Mouse (Mus musculus) cerebellum, adult 2 months (tissue): ENCODE results near the gene Appl2.

Experiments used
- CTCF ChIP-seq: fragments of 200-500 bp; IDR thresholded peaks from 2 replicates; pipeline ENCODE4 v1.5.1; 2011; ENCODE audit warnings: low read depth, mild to moderate bottlenecking, control low read depth, low read length, moderate library complexity, borderline replicate concordance; ENCODE audit not compliant: insufficient read depth
- POLR2A ChIP-seq: fragments of 200-500 bp; IDR thresholded peaks from 2 replicates; pipeline ENCODE4 v1.6.1; 2011; ENCODE audit warnings: low read length, control low read depth, borderline replicate concordance; ENCODE audit not compliant: insufficient read depth

DNA sequence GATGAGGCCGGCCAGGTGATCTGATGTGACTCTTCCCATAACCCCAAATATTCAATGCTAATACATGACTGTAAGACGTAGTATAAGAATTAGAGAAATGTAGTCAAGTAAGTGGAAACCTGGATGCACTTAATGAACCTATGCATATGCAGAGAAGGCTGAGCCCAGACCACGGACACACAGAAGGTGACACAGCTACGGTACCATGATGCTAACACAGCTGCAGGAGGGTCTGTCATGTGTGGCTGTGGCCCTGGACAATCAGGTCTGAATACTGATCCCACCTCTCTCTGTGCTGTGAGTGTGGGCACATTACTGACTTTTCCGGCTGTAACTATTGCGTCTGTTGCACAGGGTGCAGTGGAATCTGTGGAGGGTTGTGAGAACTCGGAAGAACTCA lies 38.0 kb downstream of the Appl2 start:
- TF ChIP-seq CTCF (no peak), POLR2A (no peak)
